Mouse (Mus musculus) gastrocnemius, adult 2 months (tissue): ENCODE measurements around the gene Ace. TPM values are rescaled to one million over a fixed set of nuclear protein-coding genes. Genes with fewer than 3 reads are reported as not detected.
A peak's percentile ranks its signal among the peaks of the same experiment; 100 is the strongest.

ENCODE experiments used
- DNase-seq: peaks from one replicate; pipeline ENCODE4 v3.0.0; 2022
- H3K27ac ChIP-seq: fragments of 200-600 bp; 2 replicates; pipeline ENCODE4 v1.8.1; 2022; ENCODE audit warnings: mild to moderate bottlenecking
- H3K4me3 ChIP-seq: fragments of 200-600 bp; 2 replicates; pipeline ENCODE4 v1.8.1; 2022; ENCODE audit warnings: mild to moderate bottlenecking, moderate library complexity
- CTCF ChIP-seq: fragments of 200-600 bp; IDR thresholded peaks from 2 replicates; pipeline ENCODE4 v1.8.1; 2022; ENCODE audit warnings: antibody characterized with exemption, mild to moderate bottlenecking, moderate library complexity
- intact Hi-C: fragments of 180-260 bp; cut with DNase I; formaldehyde crosslinking; loops from one replicate; pipeline ENCODE4 v1.15.1; 2025
- total RNA-seq, 2 experiments: library from RNA; stranded (reverse); gene quantifications; 2 replicates each; pipeline ENCODE4 v1.2.3; 2021

Gene Ace
- total RNA-seq, 2 experiments from 2014 or later, result 18.4 to 24.6 TPM

- no peak for TF ChIP-seq CTCF
- Histone ChIP-seq H3K27ac (peak overlapping the region; percentile 79), H3K4me3 (no peak overlapping the region)
- intact Hi-C loops, result no loop called here
- peak; percentile 13 for DNase-seq
These were observed 32.2 kb upstream of the Ace start for GRCm38 (mm10) chr11:105935496-105935895.

GRCm38 (mm10) chr11:105936200-105936599 is 31.5 kb upstream of the Ace start:
- DNase-seq, result peak; percentile 95
- Histone ChIP-seq H3K4me3 (0 out of 2 replicates have a peak overlapping the region, but pooled peaks have one; percentile 11), H3K27ac (peak overlapping the region; percentile 79)
- intact Hi-C loops, result loop anchor here (2.0 kb wide), 1 partner anchor 33 kb away; no protein-coding TSS in a partner anchor
- TF ChIP-seq CTCF, result no peak

- Histone ChIP-seq H3K27ac (peak overlapping the region; percentile 79), H3K4me3 (no peak overlapping the region)
- intact Hi-C loops, result loop anchor here (2.0 kb wide), 1 partner anchor 32 kb away; no protein-coding TSS in a partner anchor
- peak; percentile 19 for DNase-seq
- TF ChIP-seq CTCF, result no peak
These were observed 30.8 kb upstream of the Ace start for GRCm38 (mm10) chr11:105936974-105937373.

- TF ChIP-seq CTCF, result no peak
- Histone ChIP-seq H3K27ac (peak overlapping the region; percentile 79), H3K4me3 (no peak overlapping the region; the same call in 1 of the 2 replicates)
- peak; percentile 67 for DNase-seq
- intact Hi-C loops, result no loop called here
These were observed 29.0 kb upstream of the Ace start for GRCm38 (mm10) chr11:105938771-105939170.

GRCm38 (mm10) chr11:105941973-105942372 is 25.8 kb upstream of the Ace start:
- no peak for TF ChIP-seq CTCF
- DNase-seq, result no peak
- intact Hi-C loops, result no loop called here

GRCm38 (mm10) chr11:105943133-105944102 is 24.3 kb upstream of the Ace start:
- Histone ChIP-seq H3K4me3 (peak overlapping the region; percentile 81), H3K27ac (peak overlapping the region; percentile 88)
- DNase-seq, result peak; percentile 65
- TF ChIP-seq CTCF, result no peak
- intact Hi-C loops, result no loop called here

More at GRCm38 (mm10) chr11:105941973-105942372, 25.8 kb upstream of the Ace start:
- no peak overlapping the region for H3K27ac ChIP-seq
- no peak overlapping the region for H3K4me3 ChIP-seq

- Histone ChIP-seq H3K4me3 (peak overlapping the region; percentile 81), H3K27ac (peak overlapping the region; percentile 88)
- intact Hi-C loops, result no loop called here
- peak; percentile 46 for TF ChIP-seq CTCF
- DNase-seq, result peak; percentile 73
These were observed 23.6 kb upstream of the Ace start for GRCm38 (mm10) chr11:105944126-105944621.

- DNase-seq, result peak; percentile 33
- intact Hi-C loops, result no loop called here
- peak overlapping the region; percentile 81 for H3K4me3 ChIP-seq
- peak overlapping the region; percentile 88 for H3K27ac ChIP-seq
- TF ChIP-seq CTCF, result no peak
These were observed 22.7 kb upstream of the Ace start for GRCm38 (mm10) chr11:105944770-105945672.

GRCm38 (mm10) chr11:105946694-105947154 is 21.0 kb upstream of the Ace start:
- DNase-seq, result peak; percentile 13
- TF ChIP-seq CTCF, result no peak
- Histone ChIP-seq H3K4me3 (no peak overlapping the region), H3K27ac (peak overlapping the region; percentile 88; the same call in 1 of the 2 replicates)
- intact Hi-C loops, result no loop called here

- TF ChIP-seq CTCF, result no peak
- H3K27ac ChIP-seq, result peak overlapping the region; percentile 16; the same call in 1 of the 2 replicates
- H3K4me3 ChIP-seq, result no peak overlapping the region
- intact Hi-C loops, result no loop called here
- DNase-seq, result peak; percentile 19
These were observed 19.5 kb upstream of the Ace start for GRCm38 (mm10) chr11:105948255-105948654.

- DNase-seq, result peak; percentile 15
- intact Hi-C loops, result no loop called here
- no peak overlapping the region for H3K4me3 ChIP-seq
- no peak for TF ChIP-seq CTCF
- H3K27ac ChIP-seq, result no peak overlapping the region
These were observed 17.2 kb upstream of the Ace start for GRCm38 (mm10) chr11:105950519-105950918.

GRCm38 (mm10) chr11:105951601-105952044 is 16.1 kb upstream of the Ace start:
- no peak for TF ChIP-seq CTCF
- Histone ChIP-seq H3K4me3 (no peak overlapping the region), H3K27ac (no peak overlapping the region)
- intact Hi-C loops, result no loop called here
- DNase-seq, result no peak
